Mouse (Mus musculus): ENCODE data around the gene U2af1l4. TPM values are rescaled to one million over a fixed set of nuclear protein-coding genes. Genes with fewer than 3 reads are reported as not detected.
A peak's percentile ranks its signal among the peaks of the same experiment; 100 is the strongest.

The U2af1l4 gene
- polyA plus RNA-seq, 1 experiment from 2014 or later, result 32.4 TPM

DNA sequence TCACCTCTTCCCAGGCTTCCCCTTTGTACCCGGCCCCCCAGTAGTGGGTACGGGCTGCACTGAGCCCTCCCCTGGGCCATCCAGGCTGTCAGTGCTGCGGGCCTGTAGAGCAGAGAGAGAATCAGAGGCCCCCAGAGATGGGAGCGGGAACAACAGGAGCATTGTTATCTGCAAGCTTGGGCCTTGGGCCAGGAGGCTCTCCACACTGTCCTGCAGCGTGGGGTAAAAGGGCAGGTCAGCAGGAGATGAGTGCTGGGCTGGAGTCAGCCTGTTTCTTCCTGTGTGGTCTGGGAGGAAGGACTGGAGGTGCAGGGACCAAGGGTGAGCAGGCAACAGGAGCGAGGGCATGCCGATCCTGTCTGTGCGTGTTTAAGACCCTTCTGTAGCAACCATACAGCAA, 30.2 kb upstream of the U2af1l4 start:
- Histone ChIP-seq H3K4me1 (replicated peaks) (peaks cover 41% of the 10 kb centered on the region), H3K4me3 (replicated peaks) (no peak overlapping the region), H3K27me3 (peaks cover 7% of the 10 kb centered on the region; the same call in 1 of the 2 replicates), H3K9ac (no peak overlapping the region), H3K36me3 (replicated peaks) (peaks cover 38% of the 10 kb centered on the region), H3K4me2 (no peak overlapping the region), H3K27ac (replicated peaks) (no peak overlapping the region), H3K9me3 (replicated peaks) (no peaks in the 10 kb centered on the region)
- no peak for ATAC-seq (ENCODE audit: insufficient read depth)
- WGBS (ENCODE audit: insufficient replicate concordance), result 69% methylated on average over 8 of the region's 8 CpGs

DNA sequence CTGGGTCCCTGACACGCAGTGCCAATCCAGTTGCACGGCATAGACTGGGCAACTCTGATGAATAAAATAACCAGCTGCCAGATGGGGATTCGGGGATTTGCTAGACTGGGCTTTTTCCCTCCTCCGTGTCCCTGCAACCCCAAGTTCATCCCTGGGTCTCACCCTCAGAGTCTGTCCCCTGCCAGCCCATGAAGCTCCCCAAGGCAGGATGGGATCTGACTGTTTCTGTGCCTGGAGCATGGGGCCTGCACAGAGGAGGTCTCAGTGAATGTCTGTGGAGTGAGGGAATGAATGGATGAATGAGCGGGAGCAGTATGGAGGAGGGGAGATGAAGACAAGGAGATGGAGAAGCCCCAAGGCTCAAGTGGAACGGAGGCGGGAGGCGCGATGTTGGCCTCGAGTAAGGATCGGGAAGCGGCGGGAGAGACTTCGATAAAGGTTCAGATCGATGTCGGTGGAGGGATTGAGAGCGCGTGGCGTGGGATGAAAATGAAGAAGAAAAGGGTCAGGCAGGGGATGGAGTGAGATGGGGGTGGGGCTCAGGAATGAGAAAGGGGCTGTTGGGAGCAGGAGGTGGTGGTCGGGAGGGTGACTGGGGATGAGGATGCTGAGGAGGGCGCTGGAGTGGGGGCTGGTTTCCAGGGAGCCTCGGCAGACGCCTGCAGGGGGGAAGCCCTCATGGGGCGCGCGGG, 29.0 kb upstream of the U2af1l4 start:
- peaks cover 7% of the 10 kb centered on the region; the same call in 1 of the 2 replicates for H3K27me3 ChIP-seq
- peaks cover 26% of the 10 kb centered on the region for H3K36me3 ChIP-seq (replicated peaks)
- peaks cover 41% of the 10 kb centered on the region for H3K4me1 ChIP-seq (replicated peaks)
- 17% methylated on average over 26 of the region's 26 CpGs for WGBS (ENCODE audit: insufficient replicate concordance)
- peak overlapping the region; percentile 85 for H3K27ac ChIP-seq (replicated peaks)
- H3K4me2 ChIP-seq, result peak overlapping the region; percentile 99
- H3K9me3 ChIP-seq (replicated peaks), result no peaks in the 10 kb centered on the region
- H3K9ac ChIP-seq, result peak overlapping the region; percentile 79
- H3K4me3 ChIP-seq (replicated peaks), result peak overlapping the region; percentile 84
- ATAC-seq (ENCODE audit: insufficient read depth), result no peak

DNA sequence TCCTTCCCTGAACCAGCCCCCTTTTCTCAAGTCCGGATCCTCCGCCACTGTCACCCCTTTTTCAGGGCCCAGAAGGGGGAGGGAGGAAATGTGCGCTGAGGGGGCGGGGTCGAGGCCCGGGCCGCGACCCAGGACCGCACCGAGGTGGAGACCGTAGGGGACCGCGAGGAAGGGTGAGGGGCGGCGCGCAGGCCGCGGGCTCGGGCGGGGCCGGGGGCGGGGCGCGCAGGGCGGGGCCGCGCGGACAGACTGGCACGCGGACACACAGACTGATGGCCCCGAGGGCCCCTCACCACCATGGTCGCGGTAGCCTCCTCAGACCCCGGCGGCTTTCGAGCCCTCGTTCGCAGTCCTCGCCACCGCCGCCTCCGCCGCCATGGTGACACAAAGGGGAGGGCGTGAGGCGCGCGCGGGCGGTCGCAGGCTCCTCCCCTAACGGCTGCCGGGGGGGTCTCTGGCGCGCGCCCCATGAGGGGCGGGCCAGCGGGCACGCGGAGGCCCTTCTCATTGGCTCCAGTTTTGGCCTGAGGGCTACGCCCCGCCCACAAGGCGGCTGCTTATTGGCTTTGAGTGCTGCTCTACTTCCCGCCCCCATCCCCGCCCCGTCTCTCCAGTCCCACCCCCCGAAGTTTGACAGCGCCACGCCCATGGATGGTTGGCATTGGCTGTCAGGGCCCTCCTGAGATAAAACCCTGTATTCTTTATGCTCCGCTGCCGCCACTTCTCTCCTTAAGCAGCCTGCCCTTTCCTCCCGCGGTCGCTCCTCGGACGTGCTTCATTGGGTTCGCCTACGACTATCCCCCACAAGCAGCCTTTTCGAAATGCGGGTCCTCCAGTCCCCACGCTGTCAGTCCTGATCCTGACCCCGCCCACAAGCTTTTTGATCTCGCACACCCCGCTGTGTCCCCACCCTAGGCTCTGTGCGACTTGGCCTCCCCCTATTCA, 28.2 kb upstream of the U2af1l4 start, which contains the start of gene Arhgap33:
TSS of gene Arhgap33 (minus strand) at position 428 of the 945 bp plus-strand sequence.
- Histone ChIP-seq H3K9me3 (replicated peaks) (no peaks in the 10 kb centered on the region), H3K4me3 (replicated peaks) (peak within 1 kb of the TSS; percentile 84), H3K4me2 (peak within 1 kb of the TSS; percentile 99), H3K27me3 (peaks cover 7% of the 10 kb centered on the region; the same call in 1 of the 2 replicates), H3K36me3 (replicated peaks) (peaks cover 18% of the 10 kb centered on the region), H3K9ac (peak within 1 kb of the TSS; percentile 79), H3K4me1 (replicated peaks) (peaks cover 41% of the 10 kb centered on the region), H3K27ac (replicated peaks) (peak within 1 kb of the TSS; percentile 85)
- WGBS (ENCODE audit: insufficient replicate concordance), result under 1% methylated on average over 84 of the region's 84 CpGs
- ATAC-seq (ENCODE audit: insufficient read depth), result peak; percentile 95

DNA sequence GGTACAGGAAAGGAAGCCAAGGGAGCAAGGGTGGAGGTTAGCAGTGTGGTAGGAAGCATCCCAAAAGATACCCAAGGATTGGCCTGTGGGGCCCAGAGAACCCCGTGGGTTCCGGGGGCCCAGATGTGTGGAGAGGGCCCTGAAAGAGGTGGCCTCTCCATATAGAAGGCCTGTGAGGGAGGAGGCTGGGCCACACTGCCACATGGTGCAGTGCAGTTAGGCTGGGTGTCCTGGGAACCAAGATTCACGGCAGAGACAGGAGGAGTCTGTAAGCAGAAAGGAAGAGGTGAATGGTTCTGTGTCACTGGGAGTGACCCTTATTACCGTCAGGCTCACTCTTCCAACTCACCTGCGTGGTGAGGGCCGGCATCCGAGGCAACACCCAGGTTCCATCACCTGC, 22.5 kb upstream of the U2af1l4 start:
- Histone ChIP-seq H3K4me1 (replicated peaks) (peaks cover 16% of the 10 kb centered on the region), H3K27me3 (no peaks in the 10 kb centered on the region), H3K27ac (replicated peaks) (no peak overlapping the region), H3K4me3 (replicated peaks) (no peak overlapping the region), H3K4me2 (no peak overlapping the region), H3K9ac (no peak overlapping the region), H3K36me3 (replicated peaks) (peaks cover 11% of the 10 kb centered on the region; the same call in 1 of the 2 replicates), H3K9me3 (replicated peaks) (no peaks in the 10 kb centered on the region)
- 79% methylated on average over 7 of the region's 7 CpGs for WGBS (ENCODE audit: insufficient replicate concordance)
- ATAC-seq (ENCODE audit: insufficient read depth), result no peak

DNA sequence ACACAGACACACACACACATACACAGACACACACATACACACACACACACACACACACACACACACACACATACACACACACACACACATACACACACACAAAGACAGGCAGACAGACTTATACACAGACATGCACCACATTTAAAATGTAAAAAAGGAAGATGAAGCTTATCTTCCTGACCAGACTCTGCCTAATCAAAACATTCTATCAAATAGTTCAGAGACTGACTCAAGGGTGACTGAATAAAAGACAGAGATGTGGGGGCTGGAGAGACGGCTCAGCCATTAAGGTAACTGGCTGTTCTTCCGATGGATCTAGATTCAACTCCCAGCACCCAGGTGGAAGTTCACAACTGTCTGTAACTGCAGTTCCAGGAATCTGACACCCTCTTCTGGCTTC, 18.8 kb upstream of the U2af1l4 start:
- Histone ChIP-seq H3K4me3 (replicated peaks) (no peak overlapping the region), H3K4me1 (replicated peaks) (0 out of 2 replicates have a peak, but pooled peaks cover 12% of the 10 kb centered on the region), H3K9me3 (replicated peaks) (no peaks in the 10 kb centered on the region), H3K9ac (no peak overlapping the region), H3K4me2 (no peak overlapping the region), H3K36me3 (replicated peaks) (peaks cover 27% of the 10 kb centered on the region), H3K27me3 (no peaks in the 10 kb centered on the region), H3K27ac (replicated peaks) (no peak overlapping the region)
- peak; percentile 23; the same call in 1 of the 2 replicates for ATAC-seq (ENCODE audit: insufficient read depth)
- 26% methylated on average over 2 of the region's 2 CpGs for WGBS (ENCODE audit: insufficient replicate concordance)

DNA sequence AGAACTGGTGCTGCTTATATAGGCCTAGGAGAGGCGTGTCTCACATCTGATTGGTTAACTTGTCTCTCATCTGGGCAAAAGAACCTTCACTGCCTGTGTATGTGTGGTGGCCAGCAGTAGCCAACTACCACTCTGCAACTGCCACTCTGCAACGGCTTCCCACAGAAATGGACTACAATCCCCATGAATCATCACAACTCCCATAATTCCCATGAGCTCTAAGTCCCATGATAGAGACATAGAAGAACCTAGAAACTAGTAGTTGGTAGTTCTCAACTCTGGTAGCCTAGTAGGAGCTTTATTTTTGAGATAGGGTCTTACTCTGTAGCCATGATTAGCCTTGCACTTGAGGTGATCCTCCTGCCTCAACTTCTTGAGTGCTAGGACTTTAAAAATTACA, 13.2 kb upstream of the U2af1l4 start:
- Histone ChIP-seq H3K27me3 (no peaks in the 10 kb centered on the region), H3K4me2 (no peak overlapping the region), H3K4me1 (replicated peaks) (peaks cover 25% of the 10 kb centered on the region), H3K36me3 (replicated peaks) (peaks cover 30% of the 10 kb centered on the region), H3K9ac (no peak overlapping the region), H3K4me3 (replicated peaks) (no peak overlapping the region), H3K9me3 (replicated peaks) (no peaks in the 10 kb centered on the region), H3K27ac (replicated peaks) (no peak overlapping the region)
- 61% methylated on average over 2 of the region's 2 CpGs for WGBS (ENCODE audit: insufficient replicate concordance)
- ATAC-seq (ENCODE audit: insufficient read depth), result no peak

DNA sequence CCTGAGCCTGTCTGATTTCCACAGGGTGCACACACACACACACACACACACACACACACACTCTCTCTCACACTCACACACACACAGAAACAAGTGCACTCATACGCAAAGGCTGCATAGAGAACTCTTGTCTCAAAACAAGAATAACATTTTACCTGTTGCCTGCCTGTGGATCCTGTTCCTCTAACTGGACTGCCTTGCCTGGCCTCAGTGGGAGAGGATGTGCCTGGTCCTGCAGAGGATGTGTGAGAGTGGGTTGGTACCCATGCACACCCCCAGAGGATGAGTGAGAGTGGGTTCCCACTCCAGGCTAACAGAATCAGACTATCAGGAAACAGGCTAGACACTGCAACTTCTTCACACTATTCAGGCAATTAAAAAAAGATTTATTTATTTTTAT, 12.5 kb upstream of the U2af1l4 start:
- WGBS (ENCODE audit: insufficient replicate concordance), result 79% methylated on average over 1 of the region's 1 CpGs
- Histone ChIP-seq H3K36me3 (replicated peaks) (peaks cover 34% of the 10 kb centered on the region), H3K4me2 (no peak overlapping the region), H3K27ac (replicated peaks) (no peak overlapping the region), H3K27me3 (no peaks in the 10 kb centered on the region), H3K9ac (no peak overlapping the region), H3K4me1 (replicated peaks) (peaks cover 25% of the 10 kb centered on the region), H3K9me3 (replicated peaks) (no peaks in the 10 kb centered on the region), H3K4me3 (replicated peaks) (no peak overlapping the region)
- ATAC-seq (ENCODE audit: insufficient read depth), result no peak

DNA sequence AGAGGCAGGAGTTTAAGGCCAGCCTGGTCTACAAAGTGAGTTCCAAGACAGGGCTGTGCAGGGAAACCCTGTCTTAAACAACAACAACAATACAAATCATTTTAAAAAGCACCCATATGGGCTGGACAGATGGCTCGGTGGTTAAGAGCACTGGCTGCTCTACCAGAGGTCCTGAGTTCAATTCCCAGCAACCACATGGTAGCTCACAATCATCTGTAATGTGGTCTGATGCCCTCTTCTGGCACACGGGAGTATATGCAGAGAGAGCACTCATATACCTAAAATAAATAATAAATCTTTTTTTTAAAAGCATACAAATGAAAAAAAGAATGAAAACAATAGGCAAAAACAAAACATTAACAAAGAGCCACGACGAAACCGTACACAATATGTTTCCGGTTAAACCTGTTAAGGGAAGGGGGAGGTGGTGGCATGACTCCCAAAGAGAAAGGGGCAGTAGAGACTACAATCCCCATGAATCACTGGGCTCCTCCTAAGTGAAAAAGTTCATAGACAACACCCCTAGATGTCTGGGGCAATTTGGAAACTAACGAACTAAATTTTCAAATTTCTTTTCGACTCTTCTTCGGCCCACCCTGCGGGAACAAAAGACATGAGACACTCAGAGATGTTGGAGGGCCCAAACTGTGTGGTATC, 11.5 kb upstream of the U2af1l4 start:
- no peaks in the 10 kb centered on the region for H3K27me3 ChIP-seq
- H3K27ac ChIP-seq (replicated peaks), result peak overlapping the region; percentile 95
- peaks cover 33% of the 10 kb centered on the region for H3K36me3 ChIP-seq (replicated peaks)
- H3K4me1 ChIP-seq (replicated peaks), result peaks cover 27% of the 10 kb centered on the region
- peak overlapping the region; percentile 97 for H3K4me2 ChIP-seq
- H3K9me3 ChIP-seq (replicated peaks), result no peaks in the 10 kb centered on the region
- H3K4me3 ChIP-seq (replicated peaks), result peak overlapping the region; percentile 72
- peak; percentile 43 for ATAC-seq (ENCODE audit: insufficient read depth)
- peak overlapping the region; percentile 69 for H3K9ac ChIP-seq
- WGBS (ENCODE audit: insufficient replicate concordance), result under 1% methylated on average over 10 of the region's 10 CpGs

DNA sequence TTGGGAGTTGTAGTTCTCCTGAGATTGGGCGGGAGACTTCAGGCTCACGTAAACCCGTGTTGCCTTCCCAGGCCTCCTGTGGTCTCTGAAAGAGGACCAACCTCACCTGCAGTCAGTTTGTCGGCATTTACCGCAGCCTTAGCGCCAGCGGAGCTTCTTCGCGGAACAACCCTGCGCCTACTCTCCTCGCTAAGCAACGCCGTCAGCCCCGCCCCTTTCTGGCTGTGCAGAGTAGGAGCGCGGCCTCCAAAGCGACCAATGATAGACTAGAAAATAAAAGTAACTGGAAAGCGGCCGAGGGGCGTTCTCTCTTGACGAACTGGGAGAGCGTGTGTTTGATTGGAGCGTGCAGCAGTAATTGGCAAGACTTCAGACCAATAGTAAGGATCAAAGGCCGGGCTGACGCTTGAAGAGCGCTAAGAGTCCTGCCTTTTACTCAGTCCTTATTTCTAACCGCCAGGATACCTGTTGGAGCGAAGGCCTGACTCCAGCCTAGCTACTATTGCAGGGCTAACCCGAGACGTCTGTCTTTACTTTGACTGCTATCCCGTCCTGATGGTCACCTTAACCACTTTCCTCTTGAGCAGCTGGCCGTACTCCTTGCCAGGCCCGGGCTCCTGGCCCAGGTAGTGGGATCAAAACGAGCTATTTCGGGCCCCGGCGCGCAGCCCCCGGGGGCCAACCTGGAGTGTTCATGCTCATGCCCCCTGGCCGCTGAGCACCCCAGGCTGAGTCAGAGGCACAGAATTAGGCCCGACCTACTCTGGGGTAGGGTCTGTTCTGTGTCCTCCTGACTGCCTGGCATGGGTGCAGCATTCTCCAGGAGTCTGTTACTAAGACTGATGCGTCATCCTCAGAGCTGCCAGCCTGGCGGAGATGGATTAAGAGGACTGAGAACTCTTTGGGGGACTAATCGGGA, 10.7 kb upstream of the U2af1l4 start, which contains the start of the genes Hspb6 and Proser3:
TSS of gene Hspb6 (plus strand) at position 77 of the 919 bp plus-strand sequence.
TSS of gene Proser3 (minus strand) at position 198 of the 919 bp plus-strand sequence.
- H3K27ac ChIP-seq (replicated peaks), result peak within 1 kb of the TSS; percentile 95
- ATAC-seq (ENCODE audit: insufficient read depth), result peak; percentile 91
- peak within 1 kb of the TSS; percentile 91 for H3K9ac ChIP-seq
- H3K4me1 ChIP-seq (replicated peaks), result peaks cover 32% of the 10 kb centered on the region
- H3K36me3 ChIP-seq (replicated peaks), result peaks cover 41% of the 10 kb centered on the region
- no peaks in the 10 kb centered on the region for H3K27me3 ChIP-seq
- H3K4me2 ChIP-seq, result peak within 1 kb of the TSS; percentile 97
- peak within 1 kb of the TSS; percentile 72 for H3K4me3 ChIP-seq (replicated peaks)
- WGBS (ENCODE audit: insufficient replicate concordance), result under 1% methylated on average over 44 of the region's 44 CpGs
- H3K9me3 ChIP-seq (replicated peaks), result no peaks in the 10 kb centered on the region

Measured in liver, embryonic 15.5 days (tissue).